Mouse (Mus musculus): Measurements from ENCODE around the gene Fbxo17. TPM values are rescaled to one million over a fixed set of nuclear protein-coding genes. Genes with fewer than 3 reads are reported as not detected.

The Fbxo17 gene
- total and polyA plus RNA-seq, 3 experiments: 0.27 TPM; not detected in 2

DNA sequence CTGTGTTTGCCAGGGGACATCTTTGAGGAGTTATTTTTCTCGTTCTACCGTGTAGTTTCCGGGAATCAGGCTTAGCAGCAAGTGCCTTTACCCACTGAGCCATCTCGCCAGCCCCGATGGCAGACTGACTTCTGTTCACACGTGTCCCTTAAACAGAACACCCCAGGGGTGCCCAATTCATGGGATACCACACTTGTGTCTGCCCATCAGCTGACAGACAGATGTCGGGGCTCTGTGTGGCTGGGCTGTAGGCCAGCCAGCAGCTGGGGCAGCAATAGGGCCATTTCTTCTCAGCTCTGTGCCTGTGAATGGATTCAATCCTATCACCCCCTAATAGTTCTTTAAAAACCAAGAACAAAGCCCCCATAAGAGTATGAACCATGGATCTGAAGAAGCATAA lies 58.5 kb downstream of the Fbxo17 start:
- peaks cover 66% of the 10 kb centered on the region for H3K36me3 ChIP-seq (replicated peaks)
- TF ChIP-seq CTCF (IDR thresholded peaks at IDR 0.05; ENCODE audit: low read depth, low read length): no peak
- DNase-seq (ENCODE audit: low spot score) (no peak), ATAC-seq (ENCODE audit: extremely low read depth, insufficient number of reproducible peaks, low FRiP score, poor library complexity, severe bottlenecking) (no peak)
- H3K27me3 ChIP-seq (ENCODE audit: insufficient read depth, low read length): no peaks in the 10 kb centered on the region; the same call in 1 of the 2 replicates
- peaks cover 15% of the 10 kb centered on the region for H3K4me1 ChIP-seq (ENCODE audit: insufficient read depth, low read depth, low read length)
- H3K9me3 ChIP-seq (replicated peaks): no peaks in the 10 kb centered on the region
- H3K4me3 ChIP-seq (ENCODE audit: low read depth, low read length): no peak overlapping the region

DNA sequence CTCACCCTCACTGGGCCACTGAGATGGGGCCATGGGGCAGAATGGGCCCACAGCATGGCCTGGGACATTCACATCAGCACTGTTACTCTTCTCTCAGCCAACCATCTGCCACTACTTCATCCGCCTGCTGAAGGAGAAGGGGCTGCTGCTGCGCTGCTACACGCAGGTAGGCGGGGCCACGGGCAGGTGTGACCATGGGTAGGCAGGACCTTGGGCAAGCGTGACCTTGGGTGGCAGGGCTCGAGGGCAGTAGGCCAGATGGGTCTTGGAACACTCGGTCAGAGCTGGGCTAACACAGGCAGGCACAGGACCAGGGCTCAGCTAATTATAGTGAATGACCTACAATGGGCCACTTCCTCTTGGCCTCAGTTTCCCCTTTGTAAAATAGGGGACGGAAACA lies 62.2 kb downstream of the Fbxo17 start:
- Histone ChIP-seq H3K36me3 (replicated peaks) (peaks cover 75% of the 10 kb centered on the region), H3K27me3 (ENCODE audit: insufficient read depth, low read length) (no peaks in the 10 kb centered on the region; the same call in 1 of the 2 replicates), H3K4me3 (ENCODE audit: low read depth, low read length) (no peak overlapping the region), H3K4me1 (ENCODE audit: insufficient read depth, low read depth, low read length) (peaks cover 12% of the 10 kb centered on the region), H3K9me3 (replicated peaks) (no peaks in the 10 kb centered on the region)
- ATAC-seq (ENCODE audit: extremely low read depth, insufficient number of reproducible peaks, low FRiP score, poor library complexity, severe bottlenecking) (no peak), DNase-seq (ENCODE audit: low spot score) (no peak)
- no peak for TF ChIP-seq CTCF (IDR thresholded peaks at IDR 0.05; ENCODE audit: low read depth, low read length)
- no peak for TF ChIP-seq POLR2AphosphoS5 (IDR thresholded peaks at IDR 0.05; ENCODE audit: insufficient replicate concordance, low read depth, low read length)
- TF ChIP-seq GATA2 (IDR thresholded peaks at IDR 0.05; ENCODE audit: borderline replicate concordance, low read depth, low read length): no peak
- TF ChIP-seq GATA1 (IDR thresholded peaks at IDR 0.05; ENCODE audit: borderline replicate concordance, low read length): no peak
- no peak for TF ChIP-seq TAL1 (conservative IDR thresholded peaks at IDR 0.05; ENCODE audit: low read depth, low read length)

DNA sequence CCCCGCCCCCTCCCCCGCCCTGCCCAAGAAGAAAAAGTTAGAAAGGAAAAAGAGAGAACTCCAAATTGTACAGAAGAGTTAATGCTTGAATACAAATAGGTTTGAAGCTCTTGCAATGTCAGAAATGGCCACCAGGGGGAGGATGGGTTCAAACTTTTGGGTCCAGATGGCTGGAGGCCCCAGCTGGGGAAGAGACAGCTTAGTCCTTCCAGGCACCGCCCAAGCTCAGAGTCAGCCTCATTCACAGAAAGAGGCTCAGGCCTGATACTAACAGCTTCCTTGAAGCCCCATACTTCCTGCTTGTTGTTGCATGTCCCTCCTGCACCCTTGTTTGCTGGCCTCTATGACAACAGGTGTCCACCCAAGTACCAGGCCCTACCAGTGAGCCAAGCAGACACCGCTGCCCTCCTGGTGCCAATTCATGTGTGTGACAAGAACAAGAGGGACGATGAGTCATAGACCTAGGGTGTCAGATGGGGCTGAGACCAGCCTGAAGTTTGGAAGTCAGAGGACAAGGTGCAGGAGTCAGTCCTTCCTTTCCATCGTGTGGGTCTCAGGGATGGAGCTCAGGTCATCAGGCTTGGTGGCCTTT lies 63.6 kb downstream of the Fbxo17 start:
- H3K27me3 ChIP-seq (ENCODE audit: insufficient read depth, low read length): no peaks in the 10 kb centered on the region; the same call in 1 of the 2 replicates
- no peaks in the 10 kb centered on the region for H3K9me3 ChIP-seq (replicated peaks)
- TF ChIP-seq CTCF (IDR thresholded peaks at IDR 0.05; ENCODE audit: low read depth, low read length) (peak; percentile 57), TAL1 (conservative IDR thresholded peaks at IDR 0.05; ENCODE audit: low read depth, low read length) (no peak), POLR2AphosphoS5 (IDR thresholded peaks at IDR 0.05; ENCODE audit: insufficient replicate concordance, low read depth, low read length) (no peak), GATA2 (IDR thresholded peaks at IDR 0.05; ENCODE audit: borderline replicate concordance, low read depth, low read length) (no peak), GATA1 (IDR thresholded peaks at IDR 0.05; ENCODE audit: borderline replicate concordance, low read length) (no peak)
- DNase-seq (ENCODE audit: low spot score) (peak; percentile 82), ATAC-seq (ENCODE audit: extremely low read depth, insufficient number of reproducible peaks, low FRiP score, poor library complexity, severe bottlenecking) (peak; percentile 63)
- H3K4me3 ChIP-seq (ENCODE audit: low read depth, low read length): no peak overlapping the region
- H3K4me1 ChIP-seq (ENCODE audit: insufficient read depth, low read depth, low read length): peaks cover 12% of the 10 kb centered on the region
- H3K36me3 ChIP-seq (replicated peaks): peaks cover 78% of the 10 kb centered on the region

DNA sequence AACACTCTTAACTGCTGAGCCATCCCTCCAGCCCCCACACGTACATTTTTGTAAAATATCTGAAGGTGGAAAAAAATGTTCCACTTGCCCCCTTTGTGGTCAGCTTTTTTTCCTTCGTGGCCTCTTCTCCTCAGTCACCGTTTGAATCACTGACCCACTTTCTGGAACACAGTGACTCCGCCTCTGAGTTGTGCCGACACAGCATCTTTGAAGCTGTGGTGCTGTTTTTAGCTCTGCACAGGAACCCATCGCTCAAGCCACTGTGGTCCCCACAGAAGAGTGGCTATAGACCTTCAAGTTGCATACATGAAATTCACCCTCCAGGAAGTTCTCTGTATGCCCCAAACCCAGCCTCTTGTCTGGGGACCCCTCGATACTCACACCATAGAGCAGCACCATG lies 64.3 kb downstream of the Fbxo17 start:
- H3K9me3 ChIP-seq (replicated peaks): no peaks in the 10 kb centered on the region
- H3K4me3 ChIP-seq (ENCODE audit: low read depth, low read length): no peak overlapping the region
- H3K36me3 ChIP-seq (replicated peaks): peaks cover 78% of the 10 kb centered on the region
- no peaks in the 10 kb centered on the region; the same call in 1 of the 2 replicates for H3K27me3 ChIP-seq (ENCODE audit: insufficient read depth, low read length)
- ATAC-seq (ENCODE audit: extremely low read depth, insufficient number of reproducible peaks, low FRiP score, poor library complexity, severe bottlenecking) (no peak), DNase-seq (ENCODE audit: low spot score) (no peak)
- TF ChIP-seq CTCF (IDR thresholded peaks at IDR 0.05; ENCODE audit: low read depth, low read length): no peak
- TF ChIP-seq POLR2AphosphoS5 (IDR thresholded peaks at IDR 0.05; ENCODE audit: insufficient replicate concordance, low read depth, low read length): no peak
- TF ChIP-seq TAL1 (conservative IDR thresholded peaks at IDR 0.05; ENCODE audit: low read depth, low read length): no peak
- no peak for TF ChIP-seq GATA2 (IDR thresholded peaks at IDR 0.05; ENCODE audit: borderline replicate concordance, low read depth, low read length)
- no peak for TF ChIP-seq GATA1 (IDR thresholded peaks at IDR 0.05; ENCODE audit: borderline replicate concordance, low read length)
- H3K4me1 ChIP-seq (ENCODE audit: insufficient read depth, low read depth, low read length): peaks cover 12% of the 10 kb centered on the region

DNA sequence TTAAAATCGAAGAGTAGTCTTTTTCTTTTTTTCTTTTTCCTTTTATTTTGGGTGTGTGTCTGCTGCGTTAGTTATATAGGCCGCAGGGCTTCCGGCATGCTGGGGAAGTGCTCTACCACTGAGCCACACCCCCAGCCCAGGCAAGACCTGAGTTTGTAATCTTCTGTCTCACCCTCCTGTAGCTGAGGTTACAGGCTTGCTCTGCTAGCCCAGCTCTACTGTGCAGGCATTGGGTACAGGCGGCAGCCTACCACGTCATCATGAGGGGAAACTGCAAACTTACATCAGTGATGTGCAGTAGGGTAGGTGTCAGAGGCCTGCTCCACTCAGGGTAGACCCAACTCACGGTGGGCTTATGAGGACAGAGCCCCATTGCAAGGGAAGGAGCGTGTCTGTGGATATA lies 64.7 kb downstream of the Fbxo17 start:
- Histone ChIP-seq H3K4me1 (ENCODE audit: insufficient read depth, low read depth, low read length) (peaks cover 12% of the 10 kb centered on the region), H3K36me3 (replicated peaks) (peaks cover 78% of the 10 kb centered on the region), H3K27me3 (ENCODE audit: insufficient read depth, low read length) (no peaks in the 10 kb centered on the region; the same call in 1 of the 2 replicates), H3K4me3 (ENCODE audit: low read depth, low read length) (no peak overlapping the region), H3K9me3 (replicated peaks) (no peaks in the 10 kb centered on the region)
- no peak for TF ChIP-seq GATA2 (IDR thresholded peaks at IDR 0.05; ENCODE audit: borderline replicate concordance, low read depth, low read length)
- TF ChIP-seq POLR2AphosphoS5 (IDR thresholded peaks at IDR 0.05; ENCODE audit: insufficient replicate concordance, low read depth, low read length): no peak
- TF ChIP-seq GATA1 (IDR thresholded peaks at IDR 0.05; ENCODE audit: borderline replicate concordance, low read length): no peak
- TF ChIP-seq CTCF (IDR thresholded peaks at IDR 0.05; ENCODE audit: low read depth, low read length): no peak
- no peak for TF ChIP-seq TAL1 (conservative IDR thresholded peaks at IDR 0.05; ENCODE audit: low read depth, low read length)
- ATAC-seq (ENCODE audit: extremely low read depth, insufficient number of reproducible peaks, low FRiP score, poor library complexity, severe bottlenecking): no peak
- no peak for DNase-seq (ENCODE audit: low spot score)

DNA sequence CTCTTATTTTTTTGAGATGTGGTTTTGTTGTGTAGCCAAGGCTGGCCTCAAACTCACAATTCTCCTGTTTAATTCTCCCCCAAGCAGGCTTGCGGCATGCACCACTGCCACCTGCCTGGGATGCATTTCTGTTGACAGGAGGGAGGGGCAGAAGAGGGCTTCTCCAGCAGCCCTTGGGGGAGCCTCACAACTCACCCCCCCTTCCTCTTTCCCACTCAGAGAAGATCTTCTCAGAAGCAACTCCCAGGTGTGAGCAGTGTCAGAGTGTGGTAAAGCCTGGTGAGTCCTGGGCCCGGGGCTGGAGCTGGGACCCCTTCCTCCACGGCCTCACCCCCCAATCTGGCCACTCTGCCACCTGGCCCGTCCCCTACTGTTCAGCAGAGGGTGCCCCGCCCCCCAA lies 68.6 kb downstream of the Fbxo17 start:
- peaks cover 82% of the 10 kb centered on the region for H3K36me3 ChIP-seq (replicated peaks)

More for the DNA sequence above, 68.6 kb downstream of the Fbxo17 start:
- Histone ChIP-seq H3K27me3 (ENCODE audit: insufficient read depth, low read length) (no peaks in the 10 kb centered on the region), H3K4me1 (ENCODE audit: insufficient read depth, low read depth, low read length) (peaks cover 2% of the 10 kb centered on the region), H3K4me3 (ENCODE audit: low read depth, low read length) (no peak overlapping the region), H3K9me3 (replicated peaks) (no peaks in the 10 kb centered on the region)
- no peak for TF ChIP-seq CTCF (IDR thresholded peaks at IDR 0.05; ENCODE audit: low read depth, low read length)
- no peak for TF ChIP-seq TAL1 (conservative IDR thresholded peaks at IDR 0.05; ENCODE audit: low read depth, low read length)
- TF ChIP-seq POLR2AphosphoS5 (IDR thresholded peaks at IDR 0.05; ENCODE audit: insufficient replicate concordance, low read depth, low read length): no peak
- no peak for TF ChIP-seq GATA2 (IDR thresholded peaks at IDR 0.05; ENCODE audit: borderline replicate concordance, low read depth, low read length)
- ATAC-seq (ENCODE audit: extremely low read depth, insufficient number of reproducible peaks, low FRiP score, poor library complexity, severe bottlenecking) (no peak), DNase-seq (ENCODE audit: low spot score) (no peak)

Other genes with a start within 250 kb of the Fbxo17 start
- not detected in 2 replicates for gene Ifnl2, start 206.3 kb upstream of the Fbxo17 start, total RNA-seq (2014; fragmentation: Nextera tagmentation)
- 0.27 TPM in 1 of 2 replicates, not detected in the other for gene Ifnl2, start 206.3 kb upstream of the Fbxo17 start, total RNA-seq (2017)
- not detected in 2 replicates for gene Ifnl2, start 206.3 kb upstream of the Fbxo17 start, polyA plus RNA-seq (2012)
- not detected in 2 replicates for gene Ifnl3, start 194.0 kb upstream of the Fbxo17 start, total RNA-seq (2014; fragmentation: Nextera tagmentation)
- gene Ifnl3, start 194.0 kb upstream of the Fbxo17 start, total RNA-seq (2017): not detected in 2 replicates
- not detected in 2 replicates for gene Ifnl3, start 194.0 kb upstream of the Fbxo17 start, polyA plus RNA-seq (2012)
- gene Sycn, start 175.9 kb upstream of the Fbxo17 start, total RNA-seq (2014; fragmentation: Nextera tagmentation): not detected in 2 replicates
- not detected in 2 replicates for gene Sycn, start 175.9 kb upstream of the Fbxo17 start, total RNA-seq (2017)
- not detected in 2 replicates for gene Sycn, start 175.9 kb upstream of the Fbxo17 start, polyA plus RNA-seq (2012)
- not detected in 2 replicates for gene Nccrp1, start 169.6 kb upstream of the Fbxo17 start, total RNA-seq (2014; fragmentation: Nextera tagmentation)
- not detected in 2 replicates for gene Nccrp1, start 169.6 kb upstream of the Fbxo17 start, total RNA-seq (2017)
- gene Nccrp1, start 169.6 kb upstream of the Fbxo17 start, polyA plus RNA-seq (2012): 0.07 TPM in 1 of 2 replicates, not detected in the other
- gene Samd4b, start 118.7 kb upstream of the Fbxo17 start, total RNA-seq (2014; fragmentation: Nextera tagmentation): 62.7 and 75.9 TPM in 2 replicates
- 3.8 and 4.4 TPM in 2 replicates for gene Samd4b, start 118.7 kb upstream of the Fbxo17 start, total RNA-seq (2017)
- 88.8 and 104 TPM in 2 replicates for gene Samd4b, start 118.7 kb upstream of the Fbxo17 start, polyA plus RNA-seq (2012)
- gene Pak4, start 118.6 kb upstream of the Fbxo17 start, total RNA-seq (2014; fragmentation: Nextera tagmentation): 13.2 and 16.0 TPM in 2 replicates
- gene Pak4, start 118.6 kb upstream of the Fbxo17 start, total RNA-seq (2017): 5.6 and 6.4 TPM in 2 replicates
- gene Pak4, start 118.6 kb upstream of the Fbxo17 start, polyA plus RNA-seq (2012): 72.6 and 85.1 TPM in 2 replicates
- not detected in 2 replicates for gene Acp7, start 85.5 kb upstream of the Fbxo17 start, total RNA-seq (2014; fragmentation: Nextera tagmentation)
- gene Acp7, start 85.5 kb upstream of the Fbxo17 start, total RNA-seq (2017): 0.11 TPM in 1 of 2 replicates, not detected in the other
- gene Acp7, start 85.5 kb upstream of the Fbxo17 start, polyA plus RNA-seq (2012): not detected in 2 replicates
- not detected in 2 replicates for gene Fbxo27, start 24.0 kb upstream of the Fbxo17 start, total RNA-seq (2014; fragmentation: Nextera tagmentation)
- not detected in 2 replicates for gene Fbxo27, start 24.0 kb upstream of the Fbxo17 start, total RNA-seq (2017)
- gene Fbxo27, start 24.0 kb upstream of the Fbxo17 start, polyA plus RNA-seq (2012): not detected in 2 replicates
- gene Mrps12, start 25.0 kb downstream of the Fbxo17 start, total RNA-seq (2014; fragmentation: Nextera tagmentation): 12.3 and 14.2 TPM in 2 replicates
- 24.8 and 33.9 TPM in 2 replicates for gene Mrps12, start 25.0 kb downstream of the Fbxo17 start, total RNA-seq (2017)
- 217 and 283 TPM in 2 replicates for gene Mrps12, start 25.0 kb downstream of the Fbxo17 start, polyA plus RNA-seq (2012)
- gene Sars2, start 25.2 kb downstream of the Fbxo17 start, total RNA-seq (2014; fragmentation: Nextera tagmentation): 10.1 and 17.1 TPM in 2 replicates
- gene Sars2, start 25.2 kb downstream of the Fbxo17 start, total RNA-seq (2017): 9.1 and 10.0 TPM in 2 replicates
- 33.4 and 41.5 TPM in 2 replicates for gene Sars2, start 25.2 kb downstream of the Fbxo17 start, polyA plus RNA-seq (2012)
- gene Ccer2, start 39.4 kb downstream of the Fbxo17 start, total RNA-seq (2014; fragmentation: Nextera tagmentation): not detected in 2 replicates
- not detected in 2 replicates for gene Ccer2, start 39.4 kb downstream of the Fbxo17 start, total RNA-seq (2017)
- not detected in 2 replicates for gene Ccer2, start 39.4 kb downstream of the Fbxo17 start, polyA plus RNA-seq (2012)
- 50.1 and 60.0 TPM in 2 replicates for gene Sirt2, start 49.9 kb downstream of the Fbxo17 start, total RNA-seq (2014; fragmentation: Nextera tagmentation)
- 34.1 and 36.4 TPM in 2 replicates for gene Sirt2, start 49.9 kb downstream of the Fbxo17 start, total RNA-seq (2017)
- 103 and 114 TPM in 2 replicates for gene Sirt2, start 49.9 kb downstream of the Fbxo17 start, polyA plus RNA-seq (2012)
- gene Nfkbib, start 50.7 kb downstream of the Fbxo17 start, total RNA-seq (2014; fragmentation: Nextera tagmentation): 21.1 and 30.4 TPM in 2 replicates
- 9.5 and 10.7 TPM in 2 replicates for gene Nfkbib, start 50.7 kb downstream of the Fbxo17 start, total RNA-seq (2017)
- 109 and 136 TPM in 2 replicates for gene Nfkbib, start 50.7 kb downstream of the Fbxo17 start, polyA plus RNA-seq (2012)
- 1.8 TPM in 1 of 2 replicates, not detected in the other for gene Rinl, start 72.2 kb downstream of the Fbxo17 start, total RNA-seq (2014; fragmentation: Nextera tagmentation)
- gene Rinl, start 72.2 kb downstream of the Fbxo17 start, total RNA-seq (2017): 1.2 and 1.4 TPM in 2 replicates
- gene Rinl, start 72.2 kb downstream of the Fbxo17 start, polyA plus RNA-seq (2012): 1.4 and 1.8 TPM in 2 replicates
- gene Hnrnpl, start 91.7 kb downstream of the Fbxo17 start, total RNA-seq (2014; fragmentation: Nextera tagmentation): 442 and 470 TPM in 2 replicates
- 251 and 279 TPM in 2 replicates for gene Hnrnpl, start 91.7 kb downstream of the Fbxo17 start, total RNA-seq (2017)
- gene Hnrnpl, start 91.7 kb downstream of the Fbxo17 start, polyA plus RNA-seq (2012): 430 and 529 TPM in 2 replicates
- 102 and 127 TPM in 2 replicates for gene Ech1, start 108.4 kb downstream of the Fbxo17 start, total RNA-seq (2014; fragmentation: Nextera tagmentation)
- 78.5 and 94.3 TPM in 2 replicates for gene Ech1, start 108.4 kb downstream of the Fbxo17 start, total RNA-seq (2017)
- gene Ech1, start 108.4 kb downstream of the Fbxo17 start, polyA plus RNA-seq (2012): 12.9 and 33.1 TPM in 2 replicates
- 0.87 and 3.0 TPM in 2 replicates for gene Lgals4, start 117.0 kb downstream of the Fbxo17 start, total RNA-seq (2014; fragmentation: Nextera tagmentation)
- 1.9 and 3.4 TPM in 2 replicates for gene Lgals4, start 117.0 kb downstream of the Fbxo17 start, total RNA-seq (2017)
- 0.22 and 0.68 TPM in 2 replicates for gene Lgals4, start 117.0 kb downstream of the Fbxo17 start, polyA plus RNA-seq (2012)
- 3.0 TPM in 1 of 2 replicates, not detected in the other for gene Lgals7, start 147.0 kb downstream of the Fbxo17 start, total RNA-seq (2014; fragmentation: Nextera tagmentation)
- gene Lgals7, start 147.0 kb downstream of the Fbxo17 start, total RNA-seq (2017): 0.27 and 0.76 TPM in 2 replicates
- 0.49 and 0.68 TPM in 2 replicates for gene Lgals7, start 147.0 kb downstream of the Fbxo17 start, polyA plus RNA-seq (2012)
- not detected in 2 replicates for gene Capn12, start 164.6 kb downstream of the Fbxo17 start, total RNA-seq (2014; fragmentation: Nextera tagmentation)
- 0.12 and 0.22 TPM in 2 replicates for gene Capn12, start 164.6 kb downstream of the Fbxo17 start, total RNA-seq (2017)
- gene Capn12, start 164.6 kb downstream of the Fbxo17 start, polyA plus RNA-seq (2012): 0.02 TPM in 1 of 2 replicates, not detected in the other
- gene Actn4, start 245.5 kb downstream of the Fbxo17 start, total RNA-seq (2014; fragmentation: Nextera tagmentation): 119 and 121 TPM in 2 replicates
- 28.1 and 30.3 TPM in 2 replicates for gene Actn4, start 245.5 kb downstream of the Fbxo17 start, total RNA-seq (2017)
- 259 and 260 TPM in 2 replicates for gene Actn4, start 245.5 kb downstream of the Fbxo17 start, polyA plus RNA-seq (2012)